Mouse (Mus musculus) cerebellum, adult 2 months (tissue): ENCODE data around the gene Rps29. TPM values are rescaled to one million over a fixed set of nuclear protein-coding genes. Genes with fewer than 3 reads are reported as not detected.
"Not testable (repeated sequence)": the region's sequence is repeated elsewhere in the genome, so short reads cannot be mapped to it uniquely, and the experiment has no call there.

ENCODE experiments used
- DNase-seq, 2 experiments: peaks; one replicate each; pipeline ENCODE4 v3.0.0; 2021
- H3K27ac ChIP-seq: fragments of 200-500 bp; 2 replicates; pipeline ENCODE4 v1.5.1; 2012; ENCODE audit warnings: low read length, control low read depth, inconsistent platforms; ENCODE audit not compliant: insufficient read depth
- H3K27me3 ChIP-seq: fragments of 200-500 bp; 2 replicates; pipeline ENCODE4 v1.6.1; 2012; ENCODE audit warnings: inconsistent platforms, mild to moderate bottlenecking, low read length, moderate library complexity; ENCODE audit not compliant: control insufficient read depth, insufficient read depth
- H3K4me1 ChIP-seq: fragments of 200-500 bp; 2 replicates; pipeline ENCODE4 v1.6.1; 2011; ENCODE audit warnings: low read length; ENCODE audit not compliant: control insufficient read depth, insufficient read depth
- H3K4me3 ChIP-seq: fragments of 200-500 bp; replicated peaks from 2 replicates; pipeline ENCODE3; 2011; ENCODE audit warnings: mild to moderate bottlenecking, low read depth, low read length, control low read depth; ENCODE audit not compliant: insufficient read depth
- CTCF ChIP-seq: fragments of 200-500 bp; IDR thresholded peaks from 2 replicates; pipeline ENCODE4 v1.5.1; 2011; ENCODE audit warnings: low read depth, mild to moderate bottlenecking, control low read depth, low read length, moderate library complexity, borderline replicate concordance; ENCODE audit not compliant: insufficient read depth
- POLR2A ChIP-seq: fragments of 200-500 bp; IDR thresholded peaks from 2 replicates; pipeline ENCODE4 v1.6.1; 2011; ENCODE audit warnings: low read length, control low read depth, borderline replicate concordance; ENCODE audit not compliant: insufficient read depth
- WGBS: fragments of 180-500 bp; shearing (Covaris S2); methylation state at CpG from one replicate; pipeline ENCODE4 v1.1.7; 2018; 5-methylcytosine and 5-hydroxymethylcytosine counted together
- polyA plus RNA-seq: library from polyadenylated mRNA; depleted of rRNA; stranded (reverse); fragments of >200 nt; gene quantifications from 2 replicates; pipeline ENCODE4 v1.2.3, GENCODE M21; 2012; rRNA removed

Rps29 gene
- 1,000 and 1,063 TPM in 2 replicates for polyA plus RNA-seq

GRCm38 (mm10) chr12:69158765-69159577 lies at the start of gene Rps29:
Gene Rps29, minus strand, starts transcription at chr12:69159186.
- not testable (repeated sequence) for H3K4me1 ChIP-seq, H3K27me3 ChIP-seq
- Histone ChIP-seq H3K4me3 (peak within 1 kb of the TSS; percentile 79), H3K27ac (peak within 1 kb of the TSS; percentile 74)
- under 1% methylated on average over 59 of the region's 68 CpGs for WGBS
- TF ChIP-seq POLR2A = peak; percentile 82; the same call in 1 of the 2 replicates
- peak; percentile 98 to 99 for DNase-seq

DNA sequence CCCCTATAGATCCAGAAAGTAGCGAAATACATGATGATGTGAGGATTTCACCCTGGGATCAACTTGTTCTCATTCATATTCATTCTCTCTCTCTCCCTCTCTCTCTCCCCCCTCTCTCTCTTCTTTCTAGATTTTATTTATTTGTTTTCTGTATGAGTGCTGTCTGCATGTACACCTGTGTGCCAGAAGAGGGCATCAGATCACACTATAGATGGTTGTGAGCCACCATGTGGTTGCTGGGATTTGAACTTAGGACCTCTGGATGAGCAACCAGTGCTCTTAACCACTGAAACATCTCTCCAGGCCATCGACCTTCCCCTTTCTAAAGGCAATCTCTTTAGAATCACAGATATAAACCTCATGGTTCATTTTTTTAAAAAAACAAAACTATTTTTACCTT lies 49.5 kb upstream of the Rps29 start:
- no peak for DNase-seq
- WGBS = 93% methylated on average over 2 of the region's 2 CpGs
- no peak overlapping the region for H3K27ac ChIP-seq
- no peak overlapping the region for H3K4me3 ChIP-seq
- no peaks in the 10 kb centered on the region for H3K4me1 ChIP-seq
- no peak for TF ChIP-seq CTCF
- no peak for TF ChIP-seq POLR2A
- no peaks in the 10 kb centered on the region for H3K27me3 ChIP-seq

- WGBS = 90% methylated on average over 7 of the region's 7 CpGs
- DNase-seq = no peak
- Histone ChIP-seq H3K4me1 (no peaks in the 10 kb centered on the region), H3K27ac (no peak overlapping the region), H3K4me3 (no peak overlapping the region), H3K27me3 (no peaks in the 10 kb centered on the region)
- TF ChIP-seq POLR2A (no peak), CTCF (no peak)
Observed at GRCm38 (mm10) chr12:69207926-69208325, 48.9 kb upstream of the Rps29 start.

GRCm38 (mm10) chr12:69207396-69207795 lies 48.4 kb upstream of the Rps29 start:
- Histone ChIP-seq H3K4me1 (no peaks in the 10 kb centered on the region), H3K27me3 (no peaks in the 10 kb centered on the region), H3K27ac (no peak overlapping the region), H3K4me3 (no peak overlapping the region)
- WGBS = 97% methylated on average over 8 of the region's 8 CpGs
- TF ChIP-seq POLR2A = no peak
- TF ChIP-seq CTCF = no peak
- DNase-seq = no peak

- Histone ChIP-seq H3K4me1 (no peaks in the 10 kb centered on the region), H3K27me3 (no peaks in the 10 kb centered on the region), H3K4me3 (no peak within 1 kb of the TSS), H3K27ac (no peak within 1 kb of the TSS)
- TF ChIP-seq CTCF = no peak
- DNase-seq = no peak
- 75% methylated on average over 16 of the region's 16 CpGs for WGBS
Observed at GRCm38 (mm10) chr12:69204052-69204833, 45.3 kb upstream of the Rps29 start, which contains the start of gene Gm49384. Gene Gm49384, minus strand, starts transcription at chr12:69204267.

- H3K27ac ChIP-seq = no peak overlapping the region
- DNase-seq = no peak
- peaks cover 4% of the 10 kb centered on the region; the same call in 1 of the 2 replicates for H3K4me1 ChIP-seq
- no peak overlapping the region for H3K4me3 ChIP-seq
- TF ChIP-seq CTCF (no peak), POLR2A (no peak)
- no peaks in the 10 kb centered on the region for H3K27me3 ChIP-seq
Observed at GRCm38 (mm10) chr12:69198985-69199384, 40.0 kb upstream of the Rps29 start.

DNA sequence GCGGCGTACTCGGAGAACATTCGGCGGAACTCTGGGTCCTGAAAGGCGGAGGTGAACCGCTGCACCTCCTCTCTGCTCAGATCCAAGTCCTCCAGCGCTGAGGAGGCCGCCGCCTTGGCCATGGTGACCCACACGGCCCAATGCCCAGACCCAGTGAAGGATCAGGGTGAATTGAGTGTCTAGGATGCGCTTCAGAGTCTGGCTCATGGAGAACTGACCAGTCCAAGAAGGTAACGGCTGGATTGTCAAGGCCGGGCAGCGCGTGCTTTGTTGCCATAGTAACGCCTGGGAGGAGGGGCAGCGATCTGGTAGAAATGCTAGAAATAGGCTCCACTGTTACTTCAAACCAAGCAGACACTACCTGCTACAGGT lies 39.2 kb upstream of the Rps29 start, which contains the start of gene Dnaaf2:
Gene Dnaaf2, minus strand, starts transcription at position 266 of the 372 bp plus-strand sequence.
- TF ChIP-seq POLR2A (no peak), CTCF (no peak)
- Histone ChIP-seq H3K27ac (peak within 1 kb of the TSS; percentile 74), H3K27me3 (no peaks in the 10 kb centered on the region), H3K4me3 (peak within 1 kb of the TSS; percentile 83), H3K4me1 (peaks cover 4% of the 10 kb centered on the region; the same call in 1 of the 2 replicates)
- WGBS = 0% methylated on average over 18 of the region's 18 CpGs
- DNase-seq = peak; percentile 65 to 66
